Mouse (Mus musculus) E14TG2a.4 (cell line): Measurements from ENCODE around the gene Gm20696.

Source experiments
- CTCF ChIP-seq: conservative IDR thresholded peaks from 2 replicates; pipeline ENCODE4 v1.5.1; 2014; ENCODE audit warnings: low read length
- POU5F1 ChIP-seq: IDR thresholded peaks from 2 replicates; pipeline ENCODE4 v1.6.1; 2014; ENCODE audit warnings: low read length, borderline replicate concordance

DNA sequence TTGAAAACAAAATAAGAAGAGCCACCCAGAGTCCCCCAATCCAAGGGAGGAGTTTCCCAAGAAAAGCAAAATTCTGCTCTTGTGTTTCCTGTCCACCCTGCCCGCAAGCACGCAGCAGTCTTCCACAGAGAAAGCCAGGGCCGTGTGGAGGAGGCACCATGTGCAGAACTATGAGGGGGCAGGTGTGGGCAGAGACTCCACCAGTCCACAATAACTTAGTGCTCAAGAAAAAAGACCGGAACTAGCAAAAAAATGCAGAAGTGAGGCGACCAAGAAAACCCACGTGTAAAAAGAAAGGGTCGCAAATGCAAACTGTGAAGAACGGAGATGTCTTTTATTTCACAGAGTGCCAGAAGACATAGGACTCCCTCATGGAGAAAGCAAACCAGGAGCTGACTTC lies 371.1 kb downstream of the Gm20696 start:
- TF ChIP-seq CTCF (no peak), POU5F1 (no peak)
